Mouse (Mus musculus): Measurements from ENCODE around the gene Il5ra. TPM values are rescaled to one million over a fixed set of nuclear protein-coding genes. Genes with fewer than 3 reads are reported as not detected.

The Il5ra gene
- polyA plus RNA-seq, 1 experiment from 2014 or later: not detected

DNA sequence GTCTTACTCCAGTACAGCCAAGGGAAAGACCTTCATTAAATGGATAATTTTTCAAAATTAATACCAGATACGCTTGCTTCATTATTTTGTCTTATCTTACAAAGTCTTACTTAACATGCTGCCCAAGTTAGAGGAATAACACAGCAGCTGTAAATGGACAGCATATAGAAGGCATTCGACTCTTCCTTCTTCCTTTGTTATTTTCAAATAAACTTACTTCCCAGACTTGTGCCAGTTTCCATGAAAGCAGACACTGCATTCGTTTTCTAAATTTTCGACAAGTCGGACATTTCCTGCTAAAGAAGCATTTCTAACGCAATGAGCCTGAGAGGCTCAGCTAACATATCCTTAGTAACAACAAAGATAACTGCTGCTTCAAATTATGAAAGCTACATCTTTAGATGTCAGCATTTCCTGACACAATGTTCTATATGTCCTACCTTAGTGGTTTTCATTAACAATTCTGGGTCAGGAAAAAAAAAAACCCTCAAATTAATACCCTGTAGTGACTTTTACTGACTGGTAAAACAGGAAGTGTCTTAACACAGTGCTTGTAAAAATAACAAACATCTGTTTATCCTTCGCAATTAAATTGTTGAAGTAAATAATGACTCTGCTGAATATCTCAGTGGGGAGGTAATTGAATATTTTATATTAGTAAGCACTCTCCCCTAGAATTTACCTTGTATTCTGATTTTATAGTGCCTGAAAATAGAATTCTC is 3.0 kb downstream of the Il5ra start:
- H3K36me3 ChIP-seq (ENCODE audit: control insufficient read depth, insufficient read depth, low read length): no peaks in the 10 kb centered on the region
- no peak overlapping the region for H3K4me2 ChIP-seq (ENCODE audit: low read length)
- no peaks in the 10 kb centered on the region for H3K9me3 ChIP-seq (ENCODE audit: control insufficient read depth, low read length)
- no peak overlapping the region for H3K27ac ChIP-seq (replicated peaks; ENCODE audit: low read depth, low read length)
- 89% methylated on average over 7 of the region's 7 CpGs for WGBS
- ATAC-seq (ENCODE audit: low FRiP score, low TSS enrichment): no peak
- no peaks in the 10 kb centered on the region for H3K27me3 ChIP-seq (ENCODE audit: control insufficient read depth, insufficient read depth, low read length)
- no peak overlapping the region for H3K4me3 ChIP-seq (replicated peaks; ENCODE audit: low read depth, low read length)
- DNase-seq: no peak
- no peak overlapping the region for H3K9ac ChIP-seq (replicated peaks; ENCODE audit: low read length)
- H3K4me1 ChIP-seq (ENCODE audit: control insufficient read depth, insufficient read depth, low read length): no peaks in the 10 kb centered on the region

DNA sequence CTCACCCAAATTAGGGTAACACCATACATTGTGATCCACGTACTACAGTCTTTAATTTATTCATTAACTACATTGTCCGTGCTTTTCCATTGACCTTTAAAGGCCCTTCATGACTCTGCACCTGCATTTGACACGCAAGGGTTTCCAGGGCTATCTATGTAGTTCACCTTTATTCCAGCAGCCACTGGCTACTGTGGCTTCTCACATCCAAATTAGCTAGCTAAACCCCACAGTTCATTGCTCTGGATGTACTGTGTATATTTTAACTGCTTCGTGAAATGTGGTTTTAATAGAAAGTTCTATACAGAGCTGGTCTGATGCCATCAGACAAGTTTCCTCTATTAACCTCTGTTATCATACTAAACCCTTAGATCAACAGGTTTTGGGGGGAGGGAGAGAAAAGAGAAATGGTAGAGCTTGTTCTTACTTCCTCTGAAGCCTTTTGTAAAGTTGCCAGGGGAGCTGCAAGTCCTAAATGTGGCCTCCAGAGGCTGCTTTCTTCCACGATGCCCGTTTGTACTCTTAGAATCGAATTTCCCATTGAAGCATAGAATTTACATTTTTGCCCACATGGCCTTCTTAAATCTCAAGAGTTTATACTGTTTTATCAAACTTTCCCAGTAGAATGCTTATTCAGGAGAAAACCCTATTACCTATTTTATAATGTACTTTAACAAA is 5.1 kb downstream of the Il5ra start:
- no peaks in the 10 kb centered on the region for H3K27me3 ChIP-seq (ENCODE audit: control insufficient read depth, insufficient read depth, low read length)
- H3K4me2 ChIP-seq (ENCODE audit: low read length): no peak overlapping the region
- H3K4me1 ChIP-seq (ENCODE audit: control insufficient read depth, insufficient read depth, low read length): no peaks in the 10 kb centered on the region
- no peak overlapping the region for H3K27ac ChIP-seq (replicated peaks; ENCODE audit: low read depth, low read length)
- 75% methylated on average over 7 of the region's 7 CpGs for WGBS
- DNase-seq (no peak), ATAC-seq (ENCODE audit: low FRiP score, low TSS enrichment) (no peak)
- no peaks in the 10 kb centered on the region for H3K9me3 ChIP-seq (ENCODE audit: control insufficient read depth, low read length)
- H3K36me3 ChIP-seq (ENCODE audit: control insufficient read depth, insufficient read depth, low read length): no peaks in the 10 kb centered on the region
- H3K4me3 ChIP-seq (replicated peaks; ENCODE audit: low read depth, low read length): no peak overlapping the region
- H3K9ac ChIP-seq (replicated peaks; ENCODE audit: low read length): no peak overlapping the region

DNA sequence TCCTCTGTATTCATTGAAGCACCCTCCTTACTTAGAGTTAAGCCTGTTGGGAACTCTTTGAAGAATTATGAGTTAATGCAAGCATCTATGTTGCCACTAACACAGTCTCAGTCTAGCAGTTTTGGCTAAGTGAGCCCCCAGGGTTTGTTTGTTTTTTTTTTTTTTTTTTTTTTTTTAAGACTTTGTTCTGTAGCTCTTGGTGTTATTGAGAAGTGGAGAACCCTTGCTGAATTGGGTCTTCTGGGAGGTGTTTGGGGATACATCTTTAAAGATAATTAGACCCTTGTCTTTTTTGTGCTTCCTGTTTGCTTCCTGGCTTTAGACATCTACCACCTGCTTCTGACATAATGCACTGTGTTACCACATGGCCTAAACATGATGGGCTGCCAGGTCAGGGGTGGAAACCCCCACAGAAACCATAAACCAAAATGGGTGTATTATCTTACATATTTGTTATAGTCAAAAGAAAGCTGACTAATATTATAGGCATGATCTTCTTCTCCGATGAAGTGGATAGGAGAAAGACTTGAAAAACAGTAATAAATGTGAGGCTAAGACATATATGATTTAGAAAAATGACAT is 8.5 kb downstream of the Il5ra start:
- Histone ChIP-seq H3K36me3 (ENCODE audit: control insufficient read depth, insufficient read depth, low read length) (no peaks in the 10 kb centered on the region), H3K27me3 (ENCODE audit: control insufficient read depth, insufficient read depth, low read length) (no peaks in the 10 kb centered on the region), H3K27ac (replicated peaks; ENCODE audit: low read depth, low read length) (no peak overlapping the region), H3K4me3 (replicated peaks; ENCODE audit: low read depth, low read length) (no peak overlapping the region), H3K4me2 (ENCODE audit: low read length) (no peak overlapping the region), H3K4me1 (ENCODE audit: control insufficient read depth, insufficient read depth, low read length) (no peaks in the 10 kb centered on the region), H3K9ac (replicated peaks; ENCODE audit: low read length) (no peak overlapping the region), H3K9me3 (ENCODE audit: control insufficient read depth, low read length) (no peaks in the 10 kb centered on the region)
- WGBS: 94% methylated on average over 1 of the region's 1 CpGs
- DNase-seq (no peak), ATAC-seq (ENCODE audit: low FRiP score, low TSS enrichment) (no peak)

DNA sequence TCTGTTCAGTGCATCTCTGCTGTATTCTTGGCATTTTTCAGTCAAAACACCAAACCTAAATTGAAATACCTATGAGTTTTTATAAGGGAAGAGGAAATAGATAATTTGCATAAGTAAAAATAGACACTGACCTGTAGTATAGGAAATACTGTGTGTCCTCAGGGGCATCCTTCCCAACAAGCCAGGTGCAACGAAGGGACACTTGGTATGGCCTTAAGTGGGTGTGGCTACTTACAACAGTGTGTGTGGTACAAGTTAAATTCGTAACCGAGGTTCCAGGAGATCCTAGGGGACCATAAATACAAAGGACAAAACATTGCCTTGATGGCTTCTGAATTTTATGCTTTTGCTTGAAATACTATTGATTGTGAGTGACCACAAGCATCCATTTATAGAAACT is 10.6 kb downstream of the Il5ra start:
- ATAC-seq (ENCODE audit: low FRiP score, low TSS enrichment) (no peak), DNase-seq (no peak)
- 76% methylated on average over 3 of the region's 3 CpGs for WGBS
- Histone ChIP-seq H3K27me3 (ENCODE audit: control insufficient read depth, insufficient read depth, low read length) (no peaks in the 10 kb centered on the region), H3K4me2 (ENCODE audit: low read length) (no peak overlapping the region), H3K9me3 (ENCODE audit: control insufficient read depth, low read length) (no peaks in the 10 kb centered on the region), H3K36me3 (ENCODE audit: control insufficient read depth, insufficient read depth, low read length) (no peaks in the 10 kb centered on the region), H3K27ac (replicated peaks; ENCODE audit: low read depth, low read length) (no peak overlapping the region), H3K4me3 (replicated peaks; ENCODE audit: low read depth, low read length) (no peak overlapping the region), H3K4me1 (ENCODE audit: control insufficient read depth, insufficient read depth, low read length) (no peaks in the 10 kb centered on the region), H3K9ac (replicated peaks; ENCODE audit: low read length) (no peak overlapping the region)

DNA sequence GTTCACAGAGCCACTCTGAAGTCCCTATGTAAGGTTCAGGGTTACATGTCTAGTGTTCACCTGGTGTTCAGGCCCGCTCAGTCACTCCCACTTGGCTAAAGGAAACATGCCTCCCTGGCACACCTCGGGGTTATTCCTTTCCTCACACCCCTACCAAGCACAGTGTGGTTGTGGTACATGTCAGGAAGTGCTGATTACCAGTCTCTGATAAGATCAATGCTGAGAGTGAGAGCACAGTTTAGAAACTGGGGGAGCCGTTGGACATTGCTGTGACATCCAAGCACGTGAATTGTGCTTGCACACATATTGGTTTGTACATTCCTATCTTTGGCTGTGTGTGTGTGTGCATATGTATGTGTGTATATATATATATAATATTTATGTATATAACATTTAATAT is 16.3 kb downstream of the Il5ra start:
- H3K9ac ChIP-seq (replicated peaks; ENCODE audit: low read length): no peak overlapping the region
- no peaks in the 10 kb centered on the region for H3K9me3 ChIP-seq (ENCODE audit: control insufficient read depth, low read length)
- H3K36me3 ChIP-seq (ENCODE audit: control insufficient read depth, insufficient read depth, low read length): no peaks in the 10 kb centered on the region
- H3K4me1 ChIP-seq (ENCODE audit: control insufficient read depth, insufficient read depth, low read length): no peaks in the 10 kb centered on the region
- no peak for DNase-seq
- no peak overlapping the region for H3K27ac ChIP-seq (replicated peaks; ENCODE audit: low read depth, low read length)
- H3K4me2 ChIP-seq (ENCODE audit: low read length): no peak overlapping the region
- H3K27me3 ChIP-seq (ENCODE audit: control insufficient read depth, insufficient read depth, low read length): no peaks in the 10 kb centered on the region
- H3K4me3 ChIP-seq (replicated peaks; ENCODE audit: low read depth, low read length): no peak overlapping the region
- ATAC-seq (ENCODE audit: low FRiP score, low TSS enrichment): no peak
- WGBS: 85% methylated on average over 4 of the region's 4 CpGs

DNA sequence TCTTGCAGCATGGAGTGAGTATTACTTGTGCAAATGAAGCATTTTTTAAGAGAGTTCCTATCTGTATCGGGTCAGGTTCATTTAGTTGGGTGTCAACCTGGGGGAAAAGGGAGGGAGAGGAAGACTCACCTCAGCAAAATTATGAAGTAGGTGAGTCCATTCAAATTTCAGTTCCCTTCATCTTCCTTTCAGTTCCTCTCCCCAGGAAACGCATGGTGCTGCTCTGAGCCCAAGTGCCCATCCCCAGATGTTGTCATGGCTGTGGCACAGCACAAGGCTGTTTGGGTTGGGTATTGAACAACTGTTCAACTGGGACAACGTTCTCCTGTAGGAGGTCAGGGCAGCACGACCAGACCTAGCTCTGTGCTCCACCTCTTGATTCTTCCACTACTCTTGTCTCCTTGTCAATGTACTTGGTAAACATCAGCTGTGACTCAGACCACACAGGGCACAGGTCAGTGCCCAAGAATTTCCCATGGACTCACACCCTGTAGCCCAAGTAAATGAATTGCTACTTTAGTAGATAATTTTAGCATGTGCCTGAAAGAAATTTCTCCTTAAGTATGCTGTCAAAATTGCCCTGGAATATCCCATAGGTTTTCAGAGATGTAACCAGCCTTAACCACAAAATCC is 19.0 kb downstream of the Il5ra start:
- ATAC-seq (ENCODE audit: low FRiP score, low TSS enrichment): no peak
- H3K36me3 ChIP-seq (ENCODE audit: control insufficient read depth, insufficient read depth, low read length): no peaks in the 10 kb centered on the region
- H3K4me3 ChIP-seq (replicated peaks; ENCODE audit: low read depth, low read length): no peak overlapping the region
- no peak overlapping the region for H3K27ac ChIP-seq (replicated peaks; ENCODE audit: low read depth, low read length)
- WGBS: 80% methylated on average over 4 of the region's 4 CpGs
- no peaks in the 10 kb centered on the region for H3K4me1 ChIP-seq (ENCODE audit: control insufficient read depth, insufficient read depth, low read length)
- H3K27me3 ChIP-seq (ENCODE audit: control insufficient read depth, insufficient read depth, low read length): no peaks in the 10 kb centered on the region
- DNase-seq: no peak
- H3K9ac ChIP-seq (replicated peaks; ENCODE audit: low read length): no peak overlapping the region
- no peaks in the 10 kb centered on the region for H3K9me3 ChIP-seq (ENCODE audit: control insufficient read depth, low read length)
- H3K4me2 ChIP-seq (ENCODE audit: low read length): no peak overlapping the region

DNA sequence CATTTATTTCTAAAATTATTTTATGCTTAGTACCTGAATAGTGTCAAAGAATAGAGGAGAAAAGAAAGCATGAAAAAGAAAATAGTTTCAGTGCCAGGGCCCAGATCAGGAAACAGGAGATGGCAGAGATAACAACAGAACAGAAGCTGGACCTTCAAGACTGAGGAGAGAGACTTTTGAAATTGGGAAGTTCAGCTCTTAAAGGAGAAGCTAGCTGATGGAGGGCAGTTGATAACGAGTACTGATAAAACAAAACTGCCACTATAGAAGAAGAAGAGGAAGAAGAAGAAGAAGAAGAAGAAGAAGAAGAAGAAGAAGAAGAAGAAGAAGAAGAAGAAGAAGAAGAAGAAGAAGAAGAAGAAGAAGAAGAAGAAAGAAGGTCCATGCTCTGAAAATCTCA is 21.1 kb downstream of the Il5ra start:
- H3K4me1 ChIP-seq (ENCODE audit: control insufficient read depth, insufficient read depth, low read length): no peaks in the 10 kb centered on the region
- H3K27me3 ChIP-seq (ENCODE audit: control insufficient read depth, insufficient read depth, low read length): no peaks in the 10 kb centered on the region
- 88% methylated on average over 1 of the region's 1 CpGs for WGBS
- no peak for DNase-seq
- no peak overlapping the region for H3K4me2 ChIP-seq (ENCODE audit: low read length)
- no peak overlapping the region for H3K4me3 ChIP-seq (replicated peaks; ENCODE audit: low read depth, low read length)
- no peak for ATAC-seq (ENCODE audit: low FRiP score, low TSS enrichment)
- H3K9me3 ChIP-seq (ENCODE audit: control insufficient read depth, low read length): no peaks in the 10 kb centered on the region
- H3K9ac ChIP-seq (replicated peaks; ENCODE audit: low read length): no peak overlapping the region
- no peak overlapping the region for H3K27ac ChIP-seq (replicated peaks; ENCODE audit: low read depth, low read length)
- H3K36me3 ChIP-seq (ENCODE audit: control insufficient read depth, insufficient read depth, low read length): no peaks in the 10 kb centered on the region

DNA sequence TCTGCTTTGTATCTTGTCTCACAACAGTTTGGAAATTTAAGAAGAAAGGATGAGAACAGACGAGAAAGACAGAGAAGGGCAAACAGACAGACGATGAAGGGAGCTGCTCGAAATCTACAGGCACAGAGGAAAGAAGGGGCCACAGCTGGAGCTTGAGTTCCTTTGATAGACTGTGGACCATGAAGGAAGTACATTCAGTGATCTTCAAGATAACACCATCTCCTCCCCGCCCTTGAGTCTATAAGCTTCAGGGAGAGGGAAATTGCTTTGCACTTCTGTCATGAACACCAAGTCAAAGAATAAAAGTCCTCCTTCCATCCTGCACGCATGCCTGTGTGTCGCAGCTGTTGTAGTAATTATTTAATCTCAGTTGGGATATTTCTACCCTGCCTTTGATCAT is 22.8 kb downstream of the Il5ra start:
- H3K36me3 ChIP-seq (ENCODE audit: control insufficient read depth, insufficient read depth, low read length): no peaks in the 10 kb centered on the region

More for the DNA sequence above, 22.8 kb downstream of the Il5ra start:
- no peak overlapping the region for H3K27ac ChIP-seq (replicated peaks; ENCODE audit: low read depth, low read length)
- ATAC-seq (ENCODE audit: low FRiP score, low TSS enrichment) (no peak), DNase-seq (no peak)
- no peak overlapping the region for H3K9ac ChIP-seq (replicated peaks; ENCODE audit: low read length)
- H3K27me3 ChIP-seq (ENCODE audit: control insufficient read depth, insufficient read depth, low read length): no peaks in the 10 kb centered on the region
- no peak overlapping the region for H3K4me3 ChIP-seq (replicated peaks; ENCODE audit: low read depth, low read length)
- no peaks in the 10 kb centered on the region for H3K9me3 ChIP-seq (ENCODE audit: control insufficient read depth, low read length)
- 80% methylated on average over 6 of the region's 6 CpGs for WGBS
- H3K4me2 ChIP-seq (ENCODE audit: low read length): no peak overlapping the region
- no peaks in the 10 kb centered on the region for H3K4me1 ChIP-seq (ENCODE audit: control insufficient read depth, insufficient read depth, low read length)
